Mouse (Mus musculus) thymus, postnatal 14 days (tissue): ENCODE measurements around the gene Stat4.

Experiments used
- DNase-seq: peaks from one replicate; pipeline ENCODE4 v3.0.0; 2021

The Stat4 gene

DNA sequence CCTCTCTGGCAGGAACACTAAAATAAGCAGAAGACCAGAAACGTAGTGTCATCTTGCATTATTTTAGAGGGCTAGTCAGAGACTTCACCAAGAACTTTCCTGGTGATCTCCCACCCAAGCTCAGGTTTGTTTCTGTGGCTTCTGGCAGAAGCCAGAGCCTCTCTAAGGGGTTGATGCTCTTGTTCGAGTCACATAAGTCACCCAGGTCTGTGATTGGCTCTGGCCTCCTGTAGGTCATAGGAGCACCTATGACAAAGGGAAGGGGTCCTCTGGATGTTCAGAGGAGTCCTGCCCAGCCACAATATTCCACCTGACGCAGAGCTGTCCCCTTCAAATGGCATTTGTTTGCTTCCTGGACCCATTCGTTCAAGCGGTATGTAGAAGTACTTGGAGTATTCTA lies at the start of gene Stat4:
Stat4 (plus strand) TSS at position 301 of the 400 bp plus-strand sequence.
- no peak for DNase-seq

DNA sequence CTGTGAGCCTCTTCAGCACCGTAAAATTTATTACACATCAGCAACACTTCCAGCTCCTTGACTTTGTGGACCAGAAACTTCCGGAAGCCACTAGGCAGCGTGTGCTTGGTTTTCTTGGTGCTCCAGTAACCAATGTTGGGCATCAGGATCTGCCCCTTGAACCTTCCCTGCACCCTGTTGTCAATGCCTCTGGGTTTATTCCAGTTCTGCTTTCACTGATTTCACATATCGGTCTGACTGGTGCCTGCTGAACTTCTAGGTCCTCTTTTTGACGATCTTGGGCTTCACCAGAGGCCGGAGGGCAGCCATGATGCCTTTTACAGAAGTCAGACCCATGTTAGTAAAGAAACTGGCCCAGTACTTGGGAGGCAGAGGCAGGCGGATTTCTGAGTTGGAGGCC lies 48.6 kb upstream of the Stat4 start:
- no peak for DNase-seq

DNA sequence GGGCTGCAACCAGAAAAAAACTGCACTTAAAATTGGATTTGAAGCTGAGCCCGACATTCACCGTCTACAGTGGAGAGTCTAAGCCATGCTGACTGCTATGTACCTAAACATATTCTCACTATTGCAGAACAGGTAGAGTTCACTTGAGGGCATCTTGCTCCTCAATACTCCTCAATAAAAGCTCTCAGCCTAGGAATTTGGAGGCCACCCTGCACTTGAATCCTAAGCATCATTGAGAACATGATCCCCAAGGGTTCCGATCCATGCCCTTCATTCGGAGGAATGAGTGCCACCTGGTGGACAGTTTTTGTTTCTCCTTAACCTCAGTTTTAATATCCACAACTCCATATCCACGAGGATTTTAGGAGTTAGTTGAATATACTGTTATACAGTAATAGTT lies 42.2 kb upstream of the Stat4 start:
- peak; percentile 19 for DNase-seq

DNA sequence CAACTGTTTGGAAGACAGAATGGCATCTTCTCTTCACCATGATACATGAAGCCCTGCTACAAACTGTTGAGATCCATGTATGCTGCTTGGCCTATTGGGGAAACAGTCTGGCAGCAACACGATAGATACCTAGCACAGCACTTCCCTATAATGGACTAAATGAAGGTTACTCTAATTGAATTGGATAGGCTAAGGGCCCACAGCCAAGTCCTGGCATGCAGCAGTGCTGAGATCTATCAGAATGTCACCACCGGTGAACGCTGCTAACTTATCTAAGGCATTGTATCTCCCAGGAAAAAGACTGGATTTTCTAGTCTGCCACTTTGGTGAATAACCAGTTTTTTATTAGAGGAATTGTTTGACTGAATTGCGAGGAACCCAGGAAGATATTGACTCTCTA lies 39.8 kb upstream of the Stat4 start:
- DNase-seq = no peak

DNA sequence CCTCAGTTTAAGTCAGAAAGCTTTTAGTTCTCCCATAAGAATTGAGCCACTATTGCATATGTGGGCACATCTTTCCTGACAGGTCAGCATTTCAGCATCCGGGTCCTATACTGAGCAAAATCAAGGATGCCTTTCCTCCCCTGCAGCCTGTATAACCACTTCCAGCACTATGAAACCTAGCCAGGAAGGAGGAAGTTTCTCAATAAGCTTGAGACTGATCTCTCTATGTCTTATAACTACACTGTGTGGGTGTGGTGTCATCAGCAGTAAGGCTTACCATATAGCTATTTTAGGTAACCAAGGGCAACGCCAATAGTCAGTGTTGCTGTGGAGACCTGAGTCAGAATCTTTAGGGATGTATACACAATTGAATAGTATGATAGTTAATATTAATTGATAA lies 22.3 kb upstream of the Stat4 start:
- DNase-seq = no peak

DNA sequence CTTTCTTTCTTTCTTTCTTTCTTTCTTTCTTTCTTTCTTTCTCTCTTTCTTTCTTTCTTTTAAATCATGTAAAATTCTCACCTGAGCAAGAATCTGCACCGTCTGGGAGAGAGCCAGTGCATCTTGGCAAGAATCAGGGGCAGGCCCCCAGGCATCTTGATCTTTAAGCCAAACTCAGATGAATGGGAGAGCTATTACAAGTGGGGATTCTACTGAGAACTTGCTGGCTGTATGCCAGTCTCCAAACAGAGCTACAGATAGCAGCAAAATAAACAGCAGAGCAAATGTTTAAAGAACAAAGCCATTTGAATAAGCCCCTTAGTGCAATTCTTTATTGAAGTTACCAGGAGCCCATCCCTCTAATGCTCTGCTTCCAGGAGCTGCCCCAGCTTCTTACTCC lies 18.0 kb upstream of the Stat4 start:
- DNase-seq = no peak

DNA sequence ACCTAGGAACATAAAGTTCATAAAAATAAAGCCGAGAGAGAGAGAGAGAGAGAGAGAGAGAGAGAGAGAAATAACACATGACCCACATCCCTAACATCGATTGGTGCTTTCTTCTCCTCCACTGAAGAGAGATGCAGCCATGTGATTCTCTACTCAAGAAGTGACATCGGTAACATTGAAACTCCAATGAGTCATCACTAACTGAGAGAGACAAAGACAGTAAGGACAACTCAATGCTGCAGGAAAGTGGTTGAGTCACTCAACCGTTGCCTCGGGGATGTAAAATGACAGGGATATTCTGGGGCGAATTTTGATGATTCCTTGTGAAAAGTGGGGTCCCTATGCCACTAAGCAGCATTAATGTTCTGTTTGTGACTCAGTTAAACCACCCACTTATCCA lies 16.8 kb upstream of the Stat4 start:
- DNase-seq = no peak

DNA sequence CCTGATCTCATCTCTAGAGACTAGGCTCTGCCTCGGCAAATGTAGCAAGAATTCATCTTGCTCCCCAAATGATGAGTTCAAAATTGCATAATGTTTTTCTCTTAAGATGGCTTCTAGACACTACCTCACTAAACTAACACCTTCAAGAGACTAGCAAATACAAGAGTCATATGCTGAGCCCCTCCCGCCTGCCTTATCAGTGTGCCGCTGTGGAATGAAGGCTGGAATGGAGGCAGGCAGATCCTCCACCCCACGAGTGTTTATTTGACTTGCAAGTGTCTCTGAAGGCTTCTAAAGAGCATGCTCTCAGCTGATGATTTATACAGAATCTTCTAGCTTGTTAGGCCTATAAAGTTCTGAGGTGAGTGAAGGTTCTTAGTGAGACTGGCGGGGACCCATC lies 11.4 kb upstream of the Stat4 start:
- no peak for DNase-seq

DNA sequence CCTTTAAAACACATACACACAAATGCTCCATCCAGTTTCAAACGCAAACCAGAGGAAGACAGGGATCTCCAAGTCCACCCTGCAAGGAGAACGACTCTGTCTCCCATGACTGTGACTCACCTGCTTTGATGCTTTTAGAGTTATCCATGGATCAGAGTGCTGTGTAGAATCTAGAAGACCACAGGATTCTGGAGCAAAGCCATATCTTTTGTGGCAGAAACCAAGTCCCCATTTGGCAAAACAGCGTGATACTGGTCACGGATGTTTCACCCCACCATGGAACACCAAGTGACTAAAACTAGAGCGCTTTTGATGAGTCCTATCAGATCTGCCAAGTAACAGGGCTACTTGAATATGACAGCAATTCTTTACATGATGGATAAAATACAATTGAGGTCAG lies 7.9 kb upstream of the Stat4 start:
- DNase-seq = no peak

DNA sequence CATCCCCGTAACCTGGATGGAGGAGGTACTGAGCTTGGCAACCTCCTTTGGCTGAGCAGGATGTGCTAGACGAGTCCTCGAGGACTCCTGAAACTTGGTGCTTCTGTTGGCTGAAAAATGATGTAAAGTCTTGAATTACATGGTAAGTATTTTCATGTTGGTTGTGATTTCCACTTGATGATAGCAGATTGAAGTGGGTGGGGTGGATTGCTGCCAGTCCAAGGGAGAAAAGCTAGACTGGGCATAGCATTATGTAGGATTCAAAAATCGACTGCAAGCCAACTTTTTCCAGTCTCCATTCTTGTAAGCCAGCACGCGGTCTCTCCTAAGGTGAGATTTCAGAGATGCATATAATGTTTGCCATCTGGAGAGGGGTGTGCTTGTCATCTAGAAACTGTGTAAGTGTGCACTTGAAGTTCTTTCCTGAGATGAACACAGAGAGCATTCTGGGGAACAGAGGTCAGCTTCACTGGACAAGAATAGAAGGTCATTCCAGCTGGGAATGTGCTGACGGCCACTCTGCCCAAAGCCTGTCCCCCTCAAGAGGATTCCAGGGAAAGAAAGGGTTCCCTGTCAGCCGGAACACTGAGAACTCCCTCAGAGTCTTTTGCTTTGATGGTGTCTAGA lies 5.1 kb downstream of the Stat4 start:
- DNase-seq = no peak

DNA sequence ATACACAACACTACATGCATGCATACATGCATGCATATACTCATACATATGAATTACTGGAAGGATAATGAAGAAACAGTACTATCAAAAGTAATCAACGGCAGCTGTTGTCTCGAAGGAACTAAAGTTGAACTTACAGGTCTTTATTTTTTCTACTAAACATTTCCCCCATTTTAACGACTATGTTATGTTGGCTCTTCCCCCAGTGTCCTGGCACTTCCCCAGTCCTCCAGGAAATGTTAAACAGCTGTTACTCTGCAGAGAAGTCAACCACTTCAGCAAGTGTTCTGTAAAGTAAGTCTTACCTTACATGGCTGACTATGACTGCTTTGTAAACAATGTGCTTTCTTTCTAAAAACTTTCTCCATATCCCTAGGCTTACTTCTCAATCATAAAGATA lies 9.1 kb downstream of the Stat4 start:
- no peak for DNase-seq

DNA sequence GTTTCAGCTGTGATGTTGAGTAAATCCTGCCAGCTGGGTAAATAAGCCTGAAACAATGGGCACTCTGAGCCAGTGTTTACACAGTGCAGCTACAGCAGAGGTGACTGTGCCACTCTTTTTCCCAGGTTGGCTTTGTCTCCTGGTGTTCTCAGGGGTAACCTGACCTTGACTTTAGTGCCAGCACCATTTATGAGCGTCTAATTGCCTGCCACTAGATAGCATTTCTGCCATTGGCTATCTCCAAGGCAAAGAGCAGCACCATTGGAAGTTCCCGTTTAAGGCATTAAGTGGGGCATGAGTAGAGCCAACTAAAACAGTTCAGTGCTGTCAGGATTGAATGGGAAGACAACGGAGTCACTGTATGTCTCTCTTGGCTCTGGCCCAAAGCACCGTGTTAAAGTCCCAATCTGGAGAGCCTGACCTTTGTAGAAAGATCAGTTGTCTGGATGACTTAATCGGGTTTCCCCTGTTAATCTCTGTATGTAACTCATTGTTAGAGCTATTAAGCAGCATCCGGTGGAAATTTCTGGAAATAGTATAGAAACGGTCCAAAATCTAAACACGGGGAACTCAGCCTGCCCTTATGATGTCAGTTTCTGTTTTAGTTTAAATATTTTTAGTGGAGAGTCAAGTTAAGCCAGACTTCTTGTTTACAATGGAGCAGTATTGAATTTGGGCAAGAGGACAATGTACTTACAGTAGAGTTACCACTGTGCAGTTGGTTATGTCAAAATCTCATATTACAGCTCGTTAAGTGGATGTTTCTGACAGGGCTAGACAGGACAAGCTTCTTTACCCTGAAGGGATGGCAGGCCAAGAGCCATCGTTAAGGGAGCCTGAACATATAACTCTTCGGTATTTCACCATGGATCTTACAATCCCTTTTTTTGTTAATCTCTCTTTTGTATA lies 10.1 kb downstream of the Stat4 start:
- DNase-seq = no peak

DNA sequence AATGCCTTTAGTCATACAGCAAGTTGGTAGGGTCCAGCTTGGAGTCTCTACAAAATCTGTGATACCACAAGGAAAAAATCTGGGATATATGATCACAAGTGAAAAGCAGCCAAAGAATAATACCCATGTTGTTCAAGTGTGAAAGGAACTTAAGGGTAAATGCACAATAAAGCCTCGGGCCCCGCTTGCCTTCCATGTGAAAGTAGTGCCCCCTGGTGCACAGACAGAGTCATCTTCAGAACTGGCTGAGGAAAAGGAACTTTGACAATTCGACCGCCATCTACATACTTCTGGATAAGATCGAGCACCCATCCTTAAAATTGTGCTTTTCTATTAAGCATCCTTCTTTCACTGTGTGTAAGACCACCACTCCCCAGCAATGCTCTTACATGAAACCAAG lies 11.6 kb downstream of the Stat4 start:
- DNase-seq = peak; percentile 59

DNA sequence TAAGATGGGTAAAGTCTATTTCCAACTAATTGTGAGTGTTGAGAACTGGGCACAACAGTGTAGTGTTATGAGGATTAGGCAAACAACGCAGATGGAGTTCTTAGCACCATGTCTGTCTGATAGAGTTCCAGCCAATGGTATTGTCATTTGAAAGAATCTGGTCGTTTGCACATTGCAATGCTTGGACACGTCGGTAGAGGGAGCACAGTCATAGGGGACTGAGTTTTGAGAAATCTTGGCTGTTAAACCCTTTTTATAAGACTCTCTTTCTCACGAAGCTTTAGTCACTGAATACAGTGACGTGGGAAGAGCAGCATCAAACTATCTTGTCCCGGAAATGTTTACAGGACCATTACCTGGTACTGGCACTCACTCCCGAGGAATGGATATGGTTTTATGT lies 17.1 kb downstream of the Stat4 start:
- DNase-seq = peak; percentile 86

DNA sequence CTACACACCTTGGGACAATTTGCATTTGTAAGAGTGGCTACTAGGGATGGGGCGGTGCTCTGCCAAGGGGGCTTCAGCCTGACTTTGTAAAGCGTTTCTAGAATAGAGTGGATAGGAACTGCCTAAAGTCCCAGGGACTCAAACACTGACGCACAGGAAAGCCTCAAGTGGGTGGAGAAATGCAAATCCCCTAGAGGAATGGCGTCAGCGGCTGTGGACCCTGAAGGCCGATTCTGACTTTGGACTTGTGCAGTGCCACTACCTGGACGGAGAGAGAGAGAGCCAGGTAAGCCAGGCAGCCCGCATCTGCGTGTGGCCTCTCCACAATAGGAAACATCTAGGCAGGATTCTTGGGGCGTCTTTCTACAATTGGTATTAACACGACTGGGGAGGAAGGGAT lies 21.5 kb downstream of the Stat4 start:
- DNase-seq = peak; percentile 60

DNA sequence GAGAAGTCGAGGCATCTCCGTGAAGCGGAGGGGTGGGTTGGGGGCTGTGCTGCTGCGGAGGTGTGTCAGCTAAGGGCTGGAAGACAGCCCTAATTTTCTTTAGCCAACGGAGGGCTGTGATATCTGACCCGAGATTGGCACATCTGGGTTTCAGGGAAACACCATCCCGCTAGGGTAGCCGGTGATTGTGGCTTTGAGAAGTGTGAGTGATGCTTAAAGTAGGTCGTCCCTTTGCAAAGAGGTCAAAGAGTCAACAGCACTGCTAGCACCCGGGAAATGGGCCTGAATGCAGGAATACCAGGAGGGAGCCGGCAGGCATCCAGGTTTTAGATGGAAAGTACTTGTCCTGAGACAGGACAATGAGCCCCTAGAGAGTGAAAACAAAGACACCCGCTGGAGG lies 22.0 kb downstream of the Stat4 start:
- DNase-seq = peak; percentile 36

DNA sequence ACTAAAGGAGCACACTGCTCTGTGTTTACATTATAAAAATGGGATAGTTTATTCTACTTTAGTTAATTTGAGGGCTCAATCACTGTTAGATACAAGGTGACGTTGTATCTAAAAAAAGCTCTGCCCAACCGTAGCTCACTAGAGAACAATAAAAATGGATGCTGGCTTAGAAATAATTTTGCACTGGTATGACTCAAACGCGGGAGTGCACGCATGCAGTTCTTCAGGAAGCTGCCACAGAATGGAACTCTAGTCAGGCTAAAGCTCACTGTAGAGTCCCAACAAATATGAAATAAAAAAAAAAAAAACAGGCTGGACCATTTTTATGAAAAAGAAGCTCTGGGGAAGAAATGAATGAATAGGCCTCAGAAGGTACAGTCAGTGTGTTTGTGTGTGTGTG lies 23.8 kb downstream of the Stat4 start:
- no peak for DNase-seq

DNA sequence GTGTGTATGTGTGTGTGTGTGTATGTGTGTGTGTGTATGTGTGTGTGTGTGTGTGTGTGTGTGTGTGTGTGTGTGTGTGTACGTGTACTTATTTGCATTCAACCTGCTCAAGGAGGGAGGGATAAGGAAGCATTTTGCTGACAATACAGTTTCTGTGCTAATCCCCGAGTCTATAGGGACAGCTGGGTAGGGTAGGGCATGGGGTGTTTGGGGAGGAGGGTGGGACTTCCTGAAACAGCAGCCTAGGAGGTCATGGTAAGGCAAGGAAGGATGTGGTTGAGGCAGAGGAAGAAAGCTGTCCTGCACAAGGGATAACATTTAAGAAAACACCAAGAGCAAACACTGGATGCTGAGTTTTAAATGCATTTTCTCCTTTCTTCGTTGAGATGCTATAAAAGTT lies 24.3 kb downstream of the Stat4 start:
- peak; percentile 72 for DNase-seq

DNA sequence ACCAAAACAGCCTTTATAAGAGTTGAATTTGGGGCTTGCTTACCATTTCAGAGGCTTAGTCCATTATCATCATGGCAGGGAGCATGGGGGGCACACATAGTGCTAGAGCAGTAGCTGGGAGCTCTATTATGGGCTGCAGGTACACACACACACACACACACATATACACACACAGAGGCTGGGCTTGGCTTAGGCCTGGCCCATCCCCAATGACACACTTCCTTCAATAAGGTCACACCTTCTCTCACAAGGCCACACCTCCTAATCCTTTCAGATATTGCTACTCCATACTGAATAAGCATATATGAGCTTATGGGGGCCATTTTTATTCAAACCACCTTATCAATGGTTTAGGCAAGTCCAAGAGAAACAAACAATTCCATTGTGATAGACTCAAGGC lies 25.3 kb downstream of the Stat4 start:
- DNase-seq = no peak

DNA sequence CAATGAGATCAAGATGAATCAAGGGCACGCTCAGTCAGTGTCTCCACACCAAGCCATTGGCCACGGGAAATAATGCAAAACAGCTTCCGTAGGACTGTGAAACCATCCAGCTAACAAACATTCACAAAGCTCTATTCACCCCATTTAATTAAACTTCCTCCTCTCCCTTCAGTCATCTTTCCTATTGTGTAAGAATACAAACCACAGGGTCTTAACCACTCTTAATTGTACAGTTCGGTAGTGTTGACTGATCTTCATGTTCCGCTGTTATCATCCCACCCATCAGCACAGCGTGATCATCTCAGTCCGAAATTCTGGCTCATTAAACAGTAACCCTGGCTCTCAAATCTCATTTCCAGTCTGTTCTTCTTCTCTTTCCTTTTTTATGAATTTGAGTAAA lies 25.8 kb downstream of the Stat4 start:
- no peak for DNase-seq

DNA sequence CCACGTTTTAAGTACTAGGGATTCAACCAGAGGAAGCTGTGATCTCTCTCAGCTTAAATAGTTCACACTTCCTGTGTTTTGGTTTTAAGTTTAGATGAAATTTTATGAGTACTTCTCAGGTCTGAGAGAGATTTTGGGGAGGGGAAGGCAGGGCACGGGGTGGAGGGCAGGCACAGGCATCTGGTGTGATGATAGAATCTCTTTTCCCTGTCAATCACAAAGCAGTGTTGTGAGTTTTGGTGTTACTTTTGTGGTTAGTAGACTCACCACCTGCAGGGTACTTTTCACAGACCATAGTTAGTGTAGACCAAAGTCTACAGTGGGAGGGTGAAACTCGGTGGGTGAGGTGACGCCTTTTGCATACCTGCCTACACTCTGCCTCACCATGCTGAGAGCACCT lies 32.7 kb downstream of the Stat4 start:
- peak; percentile 69 for DNase-seq

DNA sequence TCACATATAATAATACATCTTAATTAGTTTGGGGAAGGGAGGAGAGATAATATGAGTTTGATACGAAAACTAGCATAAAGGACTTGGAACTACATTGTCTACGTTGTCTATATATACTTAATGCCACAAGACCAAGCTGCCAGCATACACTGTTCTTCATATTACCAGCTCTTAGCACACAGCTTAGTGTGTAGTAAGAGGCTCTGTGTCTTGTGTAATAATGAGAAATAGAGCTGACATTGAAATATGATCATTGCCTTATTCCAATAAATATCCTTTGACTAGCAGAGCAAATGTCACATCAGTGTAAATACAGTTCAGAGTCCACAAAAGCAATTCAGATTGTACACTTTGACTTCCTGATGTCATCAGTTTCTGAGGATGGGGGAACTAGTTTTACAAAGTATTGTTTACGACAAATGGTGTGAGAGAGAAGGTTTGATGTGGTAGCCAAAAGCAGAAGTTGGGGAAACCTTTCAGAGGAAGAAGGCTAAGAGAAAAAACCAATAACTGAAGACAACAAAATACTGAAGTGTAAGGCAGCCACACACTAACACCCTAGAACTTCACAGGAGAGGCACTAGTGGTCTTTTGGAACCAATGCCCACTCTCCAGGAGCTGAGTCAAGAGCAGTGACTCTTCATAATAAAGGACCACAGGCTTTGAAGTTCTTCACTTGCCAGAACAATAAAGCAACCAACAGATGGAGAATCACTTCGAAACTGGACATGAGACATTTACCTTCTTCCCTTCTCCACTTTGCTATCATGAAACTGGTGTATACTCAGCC lies 35.2 kb downstream of the Stat4 start:
- DNase-seq = no peak

DNA sequence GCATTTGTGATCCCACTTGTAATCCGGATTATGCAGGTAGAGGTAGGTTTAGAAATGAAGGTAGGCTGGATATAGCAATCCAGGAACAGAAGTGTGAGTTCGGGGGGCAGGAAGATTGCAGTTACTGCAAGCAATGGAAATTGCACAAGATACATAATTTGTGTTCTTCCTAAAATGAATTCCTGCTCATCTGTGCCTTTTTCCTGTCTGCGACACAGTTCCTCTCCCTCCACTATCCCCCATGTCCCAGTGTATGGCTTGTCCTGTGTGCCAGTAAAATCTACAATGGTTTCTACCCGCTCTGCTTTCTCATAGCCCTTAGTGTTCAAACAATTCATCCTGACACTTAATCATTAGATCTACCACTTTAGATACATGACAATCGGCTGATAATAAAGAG lies 41.7 kb downstream of the Stat4 start:
- DNase-seq = no peak
